Mouse (Mus musculus) kidney, embryonic 14.5 days (tissue): Measurements from ENCODE around the gene Adamtsl4. TPM values are rescaled to one million over a fixed set of nuclear protein-coding genes. Genes with fewer than 3 reads are reported as not detected.

Experiments used
- ATAC-seq: fragments of 200-750 bp; cut with Nextera tagmentation; 2 replicates; pipeline ENCODE4 v1.8.0; 2017; ENCODE audit warnings: moderate number of reproducible peaks, mild to moderate bottlenecking, moderate TSS enrichment, moderate library complexity; ENCODE audit not compliant: low FRiP score, low TSS enrichment
- H3K27ac ChIP-seq: fragments of 300-500 bp; sonication (generic); 2 replicates; pipeline ENCODE4 v1.5.1; 2014; ENCODE audit warnings: low read depth, mild to moderate bottlenecking, low read length, moderate library complexity, mixed read lengths
- H3K27me3 ChIP-seq: fragments of 300-500 bp; sonication (generic); 2 replicates; pipeline ENCODE4 v1.6.1; 2014; ENCODE audit warnings: mild to moderate bottlenecking, low read length; ENCODE audit not compliant: control insufficient read depth, insufficient read depth
- H3K36me3 ChIP-seq: fragments of 300-500 bp; sonication (generic); 2 replicates; pipeline ENCODE4 v1.6.1; 2014; ENCODE audit warnings: low read length, mixed read lengths; ENCODE audit not compliant: control insufficient read depth, insufficient read depth
- H3K4me1 ChIP-seq: fragments of 300-500 bp; sonication (generic); 2 replicates; pipeline ENCODE4 v1.6.1; 2014; ENCODE audit warnings: low read length, mixed read lengths; ENCODE audit not compliant: control insufficient read depth, insufficient read depth
- H3K4me2 ChIP-seq: fragments of 300-500 bp; sonication (generic); replicated peaks from 2 replicates; pipeline ENCODE4 v1.6.1; 2014; ENCODE audit warnings: low read depth, mild to moderate bottlenecking, low read length
- H3K4me3 ChIP-seq: fragments of 300-500 bp; sonication (generic); 2 replicates; pipeline ENCODE4 v1.5.1; 2014; ENCODE audit warnings: mild to moderate bottlenecking, low read length
- H3K9ac ChIP-seq: fragments of 300-500 bp; sonication (generic); 2 replicates; pipeline ENCODE4 v1.6.1; 2014; ENCODE audit warnings: low read depth, mild to moderate bottlenecking, low read length, moderate library complexity
- H3K9me3 ChIP-seq: fragments of 300-500 bp; sonication (generic); 2 replicates; pipeline ENCODE4 v1.6.1; 2016; ENCODE audit warnings: low read length; ENCODE audit not compliant: control insufficient read depth
- WGBS: fragments of 180-500 bp; shearing (Covaris S2); extraction: QIAGEN DNeasy Blood & Tissue Kit; methylation state at CpG from one replicate; pipeline ENCODE4 v1.1.7; 2014; 5-methylcytosine and 5-hydroxymethylcytosine counted together
- polyA plus RNA-seq: library from polyadenylated mRNA; unstranded; fragments of >200 nt; fragmentation: Nextera tagmentation; extraction: Ambion mirVana; gene quantifications from 2 replicates; pipeline ENCODE4 v1.2.1, GENCODE M21; 2014

Adamtsl4 gene
- polyA plus RNA-seq, result 2.0 and 3.7 TPM in 2 replicates

DNA sequence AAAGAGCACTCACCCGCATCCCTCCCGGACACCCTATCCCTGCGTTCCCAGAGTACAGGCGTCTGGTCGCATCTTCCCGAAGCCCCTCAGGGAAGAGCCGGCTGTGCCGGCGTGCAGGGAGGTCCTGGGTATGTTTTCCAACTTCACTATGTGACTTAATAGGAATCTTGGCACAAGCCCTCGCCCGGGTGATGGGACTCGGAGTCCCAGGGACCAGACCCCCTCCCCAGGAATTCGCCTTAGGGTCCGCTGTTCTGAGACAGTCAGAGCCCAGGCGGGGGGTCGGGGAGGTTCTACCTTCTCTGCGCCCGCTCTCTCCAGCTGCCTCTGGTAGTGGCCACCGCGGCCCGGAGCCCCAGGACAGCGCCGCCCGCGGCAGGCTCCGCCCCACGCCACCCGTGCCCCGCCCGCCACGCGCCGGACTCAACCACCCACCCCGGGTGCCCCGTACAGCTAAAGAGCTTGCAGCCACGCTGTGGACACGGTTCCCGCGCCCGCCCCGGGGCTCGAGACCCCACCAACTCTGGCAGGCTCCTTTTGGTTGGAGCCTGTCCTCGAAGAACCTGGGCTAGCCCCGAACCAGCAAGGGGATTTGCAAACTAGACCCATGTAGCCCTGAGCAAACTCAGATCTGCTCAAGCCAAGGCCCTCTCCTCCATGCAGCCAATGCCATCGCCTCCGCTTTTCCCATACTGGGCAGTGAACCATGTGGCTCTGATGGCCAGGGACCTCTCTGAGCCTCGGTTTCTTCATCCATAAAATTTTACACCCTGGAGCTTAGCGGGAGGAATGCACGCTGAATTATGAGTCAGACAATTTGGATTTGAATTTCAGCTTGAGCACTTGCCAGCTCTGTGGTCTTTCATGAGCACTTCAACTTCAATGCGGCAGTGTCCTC, at the start of gene Adamtsl4:
Gene Adamtsl4 (minus strand): TSS at position 394 of the 898 bp plus-strand sequence.
- H3K27ac ChIP-seq, result peak within 1 kb of the TSS; percentile 69

DNA sequence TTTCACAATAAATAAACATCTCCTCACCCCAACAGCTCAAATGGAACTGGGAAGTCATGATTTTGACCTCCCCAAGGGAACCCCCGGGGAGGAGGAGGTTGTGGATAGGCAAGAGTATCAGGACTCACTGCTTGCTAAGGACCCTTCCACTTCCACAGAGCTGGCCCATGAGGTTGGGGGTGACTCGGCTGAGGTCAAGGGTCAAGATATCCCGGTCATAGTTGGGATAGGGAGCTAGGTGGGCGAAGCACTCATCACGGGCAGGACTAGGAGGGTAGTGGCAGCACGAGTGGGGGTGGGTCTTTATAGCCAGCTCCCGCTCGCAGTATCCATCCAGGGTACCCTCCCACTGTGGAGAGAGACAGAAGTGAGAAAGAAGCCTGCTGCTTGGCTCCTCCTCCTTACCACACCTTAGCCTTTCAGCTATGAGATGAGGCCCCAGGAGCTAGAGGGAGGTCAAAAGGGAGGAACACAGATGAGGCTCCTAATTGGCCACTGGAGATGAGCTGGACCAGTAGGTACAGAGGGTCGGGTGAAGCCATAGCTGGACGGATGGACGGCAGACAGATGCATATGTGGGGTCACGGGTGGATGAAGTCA, 47.5 kb upstream of the Adamtsl4 start:
- peaks cover 19% of the 10 kb centered on the region for H3K36me3 ChIP-seq
- ATAC-seq, result no peak
- no peaks in the 10 kb centered on the region for H3K9me3 ChIP-seq
- no peaks in the 10 kb centered on the region for H3K27me3 ChIP-seq
- H3K4me2 ChIP-seq, result no peak overlapping the region
- H3K27ac ChIP-seq, result no peak overlapping the region
- H3K9ac ChIP-seq, result no peak overlapping the region
- peaks cover 25% of the 10 kb centered on the region for H3K4me1 ChIP-seq
- WGBS, result 79% methylated on average over 12 of the region's 12 CpGs
- no peak overlapping the region for H3K4me3 ChIP-seq

More for the DNA sequence above, at the start of gene Adamtsl4:
- 2% methylated on average over 48 of the region's 50 CpGs for WGBS
- peak within 1 kb of the TSS; percentile 58 for H3K9ac ChIP-seq
- H3K4me2 ChIP-seq, result peak within 1 kb of the TSS; percentile 91
- H3K9me3 ChIP-seq, result no peaks in the 10 kb centered on the region
- H3K36me3 ChIP-seq, result no peaks in the 10 kb centered on the region
- ATAC-seq, result peak; percentile 70
- H3K4me3 ChIP-seq, result peak within 1 kb of the TSS; percentile 47
- no peaks in the 10 kb centered on the region for H3K27me3 ChIP-seq
- H3K4me1 ChIP-seq, result peaks cover 50% of the 10 kb centered on the region

DNA sequence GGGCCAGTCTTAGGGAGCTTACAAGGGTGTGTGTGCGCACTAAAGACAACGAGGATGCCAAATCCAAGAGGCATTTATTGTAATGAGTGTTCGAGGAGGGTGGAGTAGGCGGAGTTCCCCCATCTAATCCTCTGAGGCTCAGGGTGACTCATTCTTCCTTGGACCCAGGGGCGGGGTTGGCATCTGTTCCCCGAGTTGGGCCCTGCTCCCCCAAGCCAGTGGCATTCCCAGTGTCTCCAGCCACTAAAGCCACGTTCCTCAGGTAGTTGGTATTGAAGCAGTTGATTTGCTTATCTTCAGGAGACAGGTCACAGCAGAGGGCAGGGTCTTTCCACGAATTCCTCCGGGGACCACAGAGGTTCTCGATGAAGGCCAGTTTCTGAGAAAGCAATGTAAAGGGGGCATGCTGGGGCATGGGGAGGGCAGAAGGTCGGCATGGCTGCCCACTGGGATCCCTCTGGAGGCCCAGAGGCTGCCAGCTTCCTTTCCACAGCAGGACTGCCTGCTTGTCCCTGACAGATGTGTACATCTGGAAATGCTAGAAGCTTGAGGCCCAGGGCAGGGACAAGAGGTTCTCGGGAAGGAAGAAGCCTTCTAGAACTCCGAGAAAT, 46.5 kb upstream of the Adamtsl4 start:
- no peak overlapping the region for H3K27ac ChIP-seq
- H3K4me1 ChIP-seq, result peaks cover 19% of the 10 kb centered on the region
- no peaks in the 10 kb centered on the region for H3K27me3 ChIP-seq
- 82% methylated on average over 13 of the region's 13 CpGs for WGBS
- no peak overlapping the region for H3K4me3 ChIP-seq
- no peak for ATAC-seq
- no peak overlapping the region for H3K4me2 ChIP-seq
- no peaks in the 10 kb centered on the region for H3K9me3 ChIP-seq
- no peak overlapping the region for H3K9ac ChIP-seq
- peaks cover 19% of the 10 kb centered on the region for H3K36me3 ChIP-seq

DNA sequence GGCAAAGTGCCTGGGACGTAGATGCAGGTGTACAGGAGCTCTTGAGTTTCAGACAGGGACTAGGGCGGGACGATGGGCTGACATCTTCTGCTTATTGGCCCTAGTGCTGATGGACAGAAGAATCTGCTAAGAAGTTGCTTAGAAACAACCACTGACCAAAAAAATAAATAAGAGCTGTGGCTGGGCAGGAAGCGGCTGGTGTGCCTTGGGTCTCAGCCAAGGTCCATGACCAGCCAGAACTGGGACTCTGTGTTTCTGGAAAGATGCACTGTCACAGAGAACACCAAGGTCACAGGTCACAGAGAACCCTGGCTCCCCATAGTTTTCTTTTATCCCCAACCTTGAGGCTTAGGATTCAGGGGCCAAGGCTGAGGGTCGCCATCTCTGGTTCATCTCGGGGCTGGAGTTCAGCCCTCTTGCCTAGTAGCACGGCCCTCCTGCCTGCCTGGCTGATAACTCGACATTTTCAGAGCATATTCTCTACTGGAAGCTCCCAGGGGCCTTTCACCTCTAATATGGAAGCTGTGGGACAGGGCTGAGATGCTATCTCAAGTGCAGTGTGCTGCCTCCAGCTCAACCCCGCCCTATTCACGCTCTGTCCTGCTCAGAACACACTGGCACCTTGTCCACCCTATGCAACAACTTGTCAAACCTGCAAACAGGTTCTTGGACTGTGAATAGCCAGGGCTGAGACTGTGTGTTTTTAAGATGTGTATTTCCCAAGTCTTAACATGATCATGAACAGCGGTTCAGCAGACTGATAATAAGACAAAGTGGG, 45.2 kb upstream of the Adamtsl4 start:
- 85% methylated on average over 11 of the region's 11 CpGs for WGBS
- H3K27ac ChIP-seq, result no peak overlapping the region
- H3K9ac ChIP-seq, result no peak overlapping the region; the same call in 1 of the 2 replicates
- H3K36me3 ChIP-seq, result peaks cover 19% of the 10 kb centered on the region
- H3K27me3 ChIP-seq, result no peaks in the 10 kb centered on the region
- no peak overlapping the region for H3K4me3 ChIP-seq
- peaks cover 12% of the 10 kb centered on the region; the same call in 1 of the 2 replicates for H3K4me1 ChIP-seq
- ATAC-seq, result no peak
- H3K9me3 ChIP-seq, result no peaks in the 10 kb centered on the region
- H3K4me2 ChIP-seq, result no peak overlapping the region

DNA sequence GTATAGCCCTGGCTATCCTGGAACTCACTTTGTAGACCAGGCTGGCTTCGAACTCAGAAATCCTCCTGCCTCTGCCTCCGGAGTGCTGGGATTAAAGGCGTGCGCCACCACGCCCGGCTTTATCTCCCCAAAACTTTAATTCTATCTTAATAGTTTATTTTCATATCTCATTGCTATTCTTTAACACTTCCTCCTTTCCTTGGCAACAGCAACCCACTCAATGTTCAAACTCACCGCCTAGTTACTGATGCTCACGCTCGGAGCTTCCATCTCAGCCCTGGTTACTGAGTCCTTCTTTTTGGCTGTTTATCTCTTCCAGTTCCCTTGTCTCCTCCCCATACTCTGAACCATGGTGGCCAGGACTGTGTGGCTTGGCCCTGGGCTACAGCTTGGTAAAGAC, 44.6 kb upstream of the Adamtsl4 start:
- H3K27me3 ChIP-seq, result no peaks in the 10 kb centered on the region
- ATAC-seq, result no peak
- 97% methylated on average over 9 of the region's 9 CpGs for WGBS
- no peak overlapping the region for H3K4me3 ChIP-seq
- no peak overlapping the region for H3K27ac ChIP-seq
- H3K9ac ChIP-seq, result no peak overlapping the region
- H3K4me1 ChIP-seq, result peaks cover 8% of the 10 kb centered on the region; the same call in 1 of the 2 replicates
- peaks cover 19% of the 10 kb centered on the region for H3K36me3 ChIP-seq
- H3K9me3 ChIP-seq, result no peaks in the 10 kb centered on the region
- H3K4me2 ChIP-seq, result no peak overlapping the region

DNA sequence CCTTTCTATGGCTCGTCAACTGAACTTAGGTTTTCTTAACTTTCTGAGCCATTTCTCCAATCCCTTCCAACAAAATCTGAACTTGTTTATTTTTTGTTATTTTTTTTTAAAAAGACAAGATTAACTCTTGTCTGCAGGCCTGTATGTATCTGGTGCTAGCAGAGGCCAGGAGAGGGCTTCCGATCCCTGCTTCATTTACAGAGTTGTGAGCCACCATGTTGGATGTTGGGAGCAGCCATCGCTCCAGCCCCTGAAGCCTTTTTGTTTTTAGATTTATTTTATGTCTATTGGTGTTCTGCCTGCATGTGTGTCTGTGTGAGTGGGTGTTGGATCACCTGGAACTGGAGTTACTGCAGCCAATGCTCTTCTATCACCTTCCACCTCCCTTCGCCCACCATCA, 44.1 kb upstream of the Adamtsl4 start:
- 88% methylated on average over 4 of the region's 4 CpGs for WGBS
- Histone ChIP-seq H3K4me1 (peaks cover 7% of the 10 kb centered on the region; the same call in 1 of the 2 replicates), H3K27ac (no peak overlapping the region), H3K4me2 (no peak overlapping the region), H3K27me3 (no peaks in the 10 kb centered on the region), H3K36me3 (peaks cover 19% of the 10 kb centered on the region), H3K9me3 (no peaks in the 10 kb centered on the region), H3K4me3 (no peak overlapping the region), H3K9ac (no peak overlapping the region)
- no peak for ATAC-seq

DNA sequence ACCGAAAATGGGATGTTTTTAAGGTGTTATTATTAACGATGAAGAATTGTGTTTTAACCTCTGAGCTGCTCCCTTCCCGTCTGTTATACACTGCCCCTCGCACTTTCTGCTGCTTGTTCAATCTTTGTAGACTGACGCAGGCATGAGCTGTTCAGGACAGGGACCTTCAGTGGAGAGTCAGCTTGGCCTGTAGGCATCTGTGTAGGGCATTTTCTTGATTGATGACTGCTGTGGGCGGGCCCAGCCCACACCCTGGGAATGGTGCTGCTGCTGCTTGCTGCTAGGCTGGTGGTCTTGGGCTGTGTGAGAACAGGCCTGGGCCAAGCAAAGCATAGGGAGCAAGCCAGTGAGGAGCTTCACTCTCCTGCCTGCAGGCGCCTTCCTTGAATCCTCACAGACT, 42.7 kb upstream of the Adamtsl4 start:
- WGBS, result 68% methylated on average over 7 of the region's 7 CpGs
- no peak for ATAC-seq

DNA sequence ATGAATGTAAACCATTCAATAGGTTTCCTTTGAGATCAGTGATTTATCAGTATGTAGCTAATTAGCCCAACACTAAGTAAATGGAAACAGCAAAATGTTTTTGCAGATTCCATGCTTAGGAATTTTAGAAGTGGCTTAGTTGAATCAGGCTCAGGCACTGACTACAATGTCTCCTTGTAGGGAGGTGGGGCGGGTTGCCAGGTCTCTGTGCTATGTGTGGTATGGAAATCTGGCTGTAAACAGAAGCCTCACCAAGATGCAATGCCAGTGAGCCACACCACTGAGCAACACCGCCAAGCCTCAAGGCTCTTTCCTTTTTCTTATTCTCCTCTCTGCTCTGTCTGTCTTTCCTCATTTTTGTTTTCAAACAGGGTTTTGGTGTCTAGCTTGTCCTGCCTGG, 41.2 kb upstream of the Adamtsl4 start:
- H3K4me1 ChIP-seq, result peaks cover 7% of the 10 kb centered on the region; the same call in 1 of the 2 replicates
- no peak for ATAC-seq
- 0 out of 2 replicates have a peak, but pooled peaks cover under 1% of the 10 kb centered on the region for H3K36me3 ChIP-seq
- 94% methylated on average over 2 of the region's 2 CpGs for WGBS
- H3K9me3 ChIP-seq, result no peaks in the 10 kb centered on the region
- no peaks in the 10 kb centered on the region for H3K27me3 ChIP-seq
- no peak overlapping the region for H3K4me3 ChIP-seq
- no peak overlapping the region for H3K9ac ChIP-seq
- H3K27ac ChIP-seq, result no peak overlapping the region
- no peak overlapping the region for H3K4me2 ChIP-seq

More for the DNA sequence above, 42.7 kb upstream of the Adamtsl4 start:
- Histone ChIP-seq H3K4me2 (no peak overlapping the region), H3K36me3 (peaks cover 14% of the 10 kb centered on the region), H3K9ac (no peak overlapping the region), H3K27me3 (no peaks in the 10 kb centered on the region), H3K4me1 (peaks cover 7% of the 10 kb centered on the region; the same call in 1 of the 2 replicates), H3K4me3 (no peak overlapping the region), H3K9me3 (no peaks in the 10 kb centered on the region), H3K27ac (no peak overlapping the region)
